Mouse (Mus musculus) activated CD4-positive, CD25-positive, alpha-beta regulatory T cell, adult 4 months (primary cell): Measurements from ENCODE around the gene Mrnip. TPM values are rescaled to one million over a fixed set of nuclear protein-coding genes. Genes with fewer than 3 reads are reported as not detected.

Experiments used
- ATAC-seq: one replicate; pipeline ENCODE4 v1.8.0; 2017
- polyA plus RNA-seq, 2 experiments: library from polyadenylated mRNA; unstranded; fragments of 100-300 nt; shearing (Covaris generic); gene quantifications; one replicate each; pipeline ENCODE4 v1.2.1; 2017

Mrnip gene
- polyA plus RNA-seq, 2 experiments from 2014 or later: 11.2 to 12.6 TPM

- no peak for ATAC-seq
Observed at GRCm38 (mm10) chr11:50205434-50205833, 31.2 kb downstream of the Mrnip start.

DNA sequence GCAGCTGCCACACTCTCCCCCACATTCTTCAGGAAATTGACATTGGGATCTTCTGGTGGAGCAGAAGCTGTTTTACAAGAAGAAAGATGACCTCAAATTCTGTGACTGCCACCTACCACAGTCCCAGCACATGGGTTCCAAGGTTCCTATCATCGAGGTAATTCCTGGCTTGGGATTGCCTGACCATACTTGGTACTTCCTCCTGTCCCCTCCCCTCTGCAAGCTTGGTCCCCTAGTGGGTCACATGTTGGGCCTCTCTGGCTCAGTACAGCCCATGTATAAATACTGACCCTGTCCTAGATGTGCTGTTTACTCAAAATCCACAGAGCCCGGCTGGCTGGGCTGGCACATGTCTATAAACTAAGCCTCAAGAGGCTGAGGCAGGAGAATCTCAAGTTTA lies 31.8 kb downstream of the Mrnip start:
- ATAC-seq: no peak

DNA sequence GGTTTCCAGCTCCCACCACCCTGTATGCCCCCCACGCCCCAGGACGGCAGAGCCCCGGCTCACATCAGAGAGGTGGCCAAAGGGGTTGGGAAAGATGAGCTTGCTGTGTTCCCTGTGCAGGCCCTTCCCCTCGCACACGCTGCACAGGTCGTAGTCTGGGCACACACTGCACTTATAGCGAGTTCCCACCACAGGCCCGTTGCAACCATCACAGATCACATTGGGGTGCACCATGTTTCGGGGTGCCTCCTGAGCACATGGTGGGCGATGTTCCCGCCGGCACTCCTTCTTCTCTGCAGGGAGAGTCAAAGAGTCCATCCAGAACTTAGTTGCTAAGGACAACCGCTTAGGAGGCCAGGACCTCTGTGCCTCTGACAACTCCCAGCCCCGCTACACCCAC lies 33.1 kb downstream of the Mrnip start:
- ATAC-seq: no peak

- no peak for ATAC-seq
Observed at GRCm38 (mm10) chr11:50208039-50208438, 33.8 kb downstream of the Mrnip start.

- peak; percentile 76 for ATAC-seq
Observed at GRCm38 (mm10) chr11:50210101-50210504, 35.9 kb downstream of the Mrnip start.

GRCm38 (mm10) chr11:50210505-50211151 lies 36.4 kb downstream of the Mrnip start, which contains the start of the genes Sqstm1 and Mgat4b:
TSS of gene Sqstm1 (minus strand) at chr11:50210827.
TSS of gene Mgat4b (plus strand) at chr11:50210890.
- ATAC-seq: peak; percentile 62

DNA sequence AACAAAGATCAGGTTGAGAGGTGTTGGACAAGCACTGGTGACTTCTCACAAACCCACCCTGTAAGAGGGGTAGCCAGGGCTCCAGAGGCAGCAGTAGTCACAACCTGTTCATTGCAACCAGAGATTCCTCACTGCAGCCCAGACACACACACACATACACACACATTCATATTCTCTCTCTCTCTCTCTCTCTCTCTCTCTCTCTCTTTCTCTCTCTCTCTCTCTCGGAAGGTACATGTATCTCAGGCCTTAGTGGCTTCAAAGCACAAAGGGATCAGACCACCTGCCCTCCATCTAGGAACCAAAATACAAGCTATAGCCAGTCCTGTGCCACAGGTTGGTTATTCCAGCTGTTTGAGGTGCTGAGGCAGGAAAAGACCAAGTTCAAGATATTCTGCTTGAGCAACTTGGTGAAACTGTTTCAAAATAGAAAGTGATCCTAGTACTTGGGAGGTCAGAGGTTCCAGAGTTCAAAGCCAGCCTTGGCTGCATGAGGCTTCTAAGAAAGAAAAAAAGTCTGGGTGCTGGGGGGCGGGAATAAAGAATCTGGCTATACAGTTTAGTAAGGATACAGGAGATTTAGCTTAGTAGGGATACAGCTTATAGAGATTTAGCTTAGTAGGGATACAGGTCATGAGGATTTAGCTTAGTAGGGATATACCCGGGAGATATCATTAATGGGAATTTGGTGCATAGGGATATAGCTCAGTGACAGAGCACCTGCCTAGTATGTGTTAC lies 37.2 kb downstream of the Mrnip start:
- no peak for ATAC-seq

GRCm38 (mm10) chr11:50212060-50212739 lies 38.0 kb downstream of the Mrnip start:
- ATAC-seq: no peak

DNA sequence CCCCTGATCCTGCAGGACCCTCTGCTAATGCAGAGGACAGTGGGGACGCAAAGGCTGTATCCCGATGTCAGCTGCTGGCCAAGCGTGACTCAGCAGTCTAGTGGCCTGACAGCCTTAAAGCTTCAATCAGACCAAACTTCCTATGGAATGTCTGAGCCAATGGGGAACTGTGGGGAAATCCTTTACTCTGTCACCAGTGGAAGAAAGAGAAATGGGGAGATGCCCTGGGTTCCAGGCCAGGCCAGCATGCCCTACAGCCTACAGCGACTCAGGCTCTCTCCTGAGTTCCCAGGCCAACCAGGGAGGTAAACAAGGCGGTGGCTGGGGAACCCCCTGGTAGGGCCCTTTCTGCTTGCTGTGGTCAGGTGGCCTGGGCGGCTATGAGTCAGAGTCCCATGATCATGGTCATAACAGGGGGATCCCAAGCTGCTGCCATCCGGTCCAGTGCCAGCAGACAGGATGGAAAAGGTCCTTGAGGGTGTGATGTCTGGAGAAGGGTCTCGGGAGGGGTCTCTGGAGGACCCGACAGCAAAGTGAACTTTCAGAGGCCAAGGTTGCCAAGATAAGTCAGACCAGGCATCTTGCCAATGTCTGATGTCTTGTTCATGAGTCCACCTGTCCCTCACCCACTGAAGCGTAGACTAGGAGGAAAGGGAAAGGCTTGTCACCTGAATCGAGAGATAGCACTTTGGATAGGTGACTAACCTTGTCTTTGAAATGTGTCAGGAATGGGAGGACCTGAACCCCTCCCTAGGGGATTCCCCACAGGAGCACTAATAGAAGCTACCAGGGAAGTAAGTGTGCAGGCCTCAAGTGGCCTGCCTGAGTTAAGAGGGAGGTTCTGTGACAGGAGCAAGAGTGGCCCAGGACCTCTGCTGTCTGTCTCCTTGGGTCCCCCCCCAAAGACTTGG lies 38.9 kb downstream of the Mrnip start:
- peak; percentile 14 for ATAC-seq

DNA sequence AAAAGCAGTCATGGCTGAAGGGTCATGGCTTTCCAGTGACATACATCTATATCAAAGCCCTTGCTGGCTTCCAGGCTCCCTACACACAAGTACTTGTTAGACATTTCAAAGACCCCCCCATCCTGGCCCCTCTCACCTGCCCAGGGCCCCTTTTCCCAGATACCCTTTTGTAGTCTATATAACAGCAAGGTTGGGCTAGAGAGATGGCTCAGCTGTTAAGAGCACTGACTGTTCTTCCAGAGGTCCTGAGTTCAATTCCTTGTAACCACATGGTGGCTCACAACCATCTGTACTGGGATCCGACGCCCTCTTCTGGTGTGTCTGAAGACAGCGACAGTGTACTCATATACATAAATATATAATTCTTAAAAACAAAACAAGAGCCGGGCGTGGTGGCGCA lies 40.4 kb downstream of the Mrnip start:
- no peak for ATAC-seq

DNA sequence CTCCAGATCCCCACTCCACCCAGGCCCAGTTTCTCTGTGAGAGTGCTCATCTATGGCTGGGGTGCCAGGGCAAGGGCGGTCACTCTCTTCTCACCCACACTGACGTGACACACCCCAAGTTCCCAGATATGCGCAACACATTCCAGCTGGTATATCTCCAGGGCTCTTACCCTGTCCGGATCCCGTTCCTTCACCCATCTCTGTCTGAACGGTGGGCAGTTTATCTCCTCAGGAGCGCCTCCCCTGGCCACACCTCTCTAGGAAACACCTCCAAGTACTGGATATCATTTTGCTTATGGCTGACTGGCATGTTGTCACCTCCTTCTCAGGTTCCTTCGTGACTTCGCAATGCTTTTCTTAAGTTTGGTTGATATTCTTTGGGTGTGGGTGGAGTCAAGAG lies 41.4 kb downstream of the Mrnip start:
- ATAC-seq: no peak

DNA sequence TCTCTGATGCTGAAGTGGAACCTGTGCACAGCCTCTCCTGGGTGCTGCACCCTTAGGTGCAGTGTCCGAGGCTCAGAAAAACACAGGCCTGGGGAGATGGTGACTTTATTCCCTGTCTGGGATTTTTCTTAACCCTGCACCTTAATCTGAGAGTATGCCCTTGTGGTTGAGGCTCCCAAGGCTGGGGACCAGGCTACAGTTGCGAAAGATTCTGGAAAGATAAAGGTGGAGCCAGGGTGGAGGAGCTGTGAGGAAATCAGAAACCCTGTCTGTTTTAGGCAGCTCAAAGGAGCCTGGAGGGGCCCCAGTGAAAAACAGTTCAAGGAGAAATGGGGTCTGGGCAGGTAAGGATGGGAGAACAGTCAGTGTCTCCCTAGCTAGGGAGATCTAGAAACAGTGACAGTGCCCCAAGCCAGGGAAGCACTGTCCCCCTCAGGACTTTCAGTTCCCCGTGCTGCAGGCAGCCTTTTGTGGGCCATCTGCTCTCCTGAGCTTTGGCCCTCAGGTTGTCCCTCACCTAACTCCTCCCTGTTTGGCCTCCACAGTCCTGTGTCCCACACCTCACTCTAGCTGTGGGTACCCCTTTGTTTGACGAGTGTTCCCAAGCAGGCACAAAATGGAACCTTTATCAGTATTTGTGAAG lies 42.6 kb downstream of the Mrnip start:
- no peak for ATAC-seq

GRCm38 (mm10) chr11:50217811-50218210 lies 43.6 kb downstream of the Mrnip start:
- ATAC-seq: no peak

GRCm38 (mm10) chr11:50219833-50220232 lies 45.6 kb downstream of the Mrnip start:
- no peak for ATAC-seq

- no peak for ATAC-seq
Observed at GRCm38 (mm10) chr11:50222559-50223276, 48.5 kb downstream of the Mrnip start.

- peak; percentile 14 for ATAC-seq
Observed at GRCm38 (mm10) chr11:50223783-50224662, 49.8 kb downstream of the Mrnip start.

GRCm38 (mm10) chr11:50224671-50225530 lies 50.7 kb downstream of the Mrnip start:
- peak; percentile 47 for ATAC-seq

- ATAC-seq: peak; percentile 8
Observed at GRCm38 (mm10) chr11:50225611-50226378, 51.6 kb downstream of the Mrnip start.
